Mouse (Mus musculus): Measurements from ENCODE around the gene Slc22a18. TPM values are rescaled to one million over a fixed set of nuclear protein-coding genes. Genes with fewer than 3 reads are reported as not detected.
A peak's percentile ranks its signal among the peaks of the same experiment; 100 is the strongest.

Slc22a18 gene
- polyA plus RNA-seq, 1 experiment from 2014 or later: 1.0 TPM

DNA sequence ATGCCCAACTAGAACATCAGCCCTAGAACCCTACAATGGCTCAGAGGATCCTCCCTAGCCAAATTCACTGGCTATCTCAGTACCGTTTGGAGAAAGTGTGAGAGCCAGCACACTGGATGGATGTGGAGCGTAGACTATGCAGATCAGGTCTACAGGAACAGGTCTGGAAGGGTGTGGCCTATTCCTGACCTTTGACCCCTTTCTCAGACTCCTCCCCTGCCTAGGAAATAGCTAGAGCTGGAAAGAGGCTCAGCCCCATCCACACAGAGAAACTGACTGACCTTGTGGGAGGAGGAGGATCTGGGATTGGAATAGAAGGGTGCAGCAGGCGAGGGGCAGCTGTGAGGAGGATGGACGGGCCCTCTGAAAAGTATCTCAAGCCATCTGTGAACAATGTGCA, 25.0 kb downstream of the Slc22a18 start:
- no peaks in the 10 kb centered on the region for H3K9me3 ChIP-seq (ENCODE audit: control insufficient read depth, low read length)
- H3K4me3 ChIP-seq (replicated peaks; ENCODE audit: low read length): no peak overlapping the region
- no peak overlapping the region for H3K27ac ChIP-seq
- H3K9ac ChIP-seq: no peak overlapping the region
- no peaks in the 10 kb centered on the region for H3K36me3 ChIP-seq (replicated peaks; ENCODE audit: control insufficient read depth, insufficient read depth)
- WGBS: 84% methylated on average over 4 of the region's 4 CpGs
- no peak for DNase-seq (ENCODE audit: low spot score)
- ATAC-seq (ENCODE audit: low FRiP score): no peak
- no peak overlapping the region for H3K4me2 ChIP-seq (replicated peaks)
- peaks cover 46% of the 10 kb centered on the region for H3K27me3 ChIP-seq (ENCODE audit: control insufficient read depth, insufficient read depth, low read length)
- H3K4me1 ChIP-seq (replicated peaks; ENCODE audit: control insufficient read depth, insufficient read depth, low read length): peaks cover 15% of the 10 kb centered on the region

- Histone ChIP-seq H3K27me3 (ENCODE audit: control insufficient read depth, insufficient read depth, low read length) (peaks cover 59% of the 10 kb centered on the region), H3K9ac (no peak overlapping the region), H3K4me1 (replicated peaks; ENCODE audit: control insufficient read depth, insufficient read depth, low read length) (peaks cover 15% of the 10 kb centered on the region), H3K9me3 (ENCODE audit: control insufficient read depth, low read length) (no peaks in the 10 kb centered on the region), H3K4me3 (replicated peaks; ENCODE audit: low read length) (no peak overlapping the region), H3K4me2 (replicated peaks) (no peak overlapping the region), H3K27ac (no peak overlapping the region), H3K36me3 (replicated peaks; ENCODE audit: control insufficient read depth, insufficient read depth) (no peaks in the 10 kb centered on the region)
- ATAC-seq (ENCODE audit: low FRiP score): no peak
- 47% methylated on average over 2 of the region's 2 CpGs for WGBS
- no peak for DNase-seq (ENCODE audit: low spot score)
Observed at GRCm38 (mm10) chr7:143500912-143501311, 27.4 kb downstream of the Slc22a18 start.

DNA sequence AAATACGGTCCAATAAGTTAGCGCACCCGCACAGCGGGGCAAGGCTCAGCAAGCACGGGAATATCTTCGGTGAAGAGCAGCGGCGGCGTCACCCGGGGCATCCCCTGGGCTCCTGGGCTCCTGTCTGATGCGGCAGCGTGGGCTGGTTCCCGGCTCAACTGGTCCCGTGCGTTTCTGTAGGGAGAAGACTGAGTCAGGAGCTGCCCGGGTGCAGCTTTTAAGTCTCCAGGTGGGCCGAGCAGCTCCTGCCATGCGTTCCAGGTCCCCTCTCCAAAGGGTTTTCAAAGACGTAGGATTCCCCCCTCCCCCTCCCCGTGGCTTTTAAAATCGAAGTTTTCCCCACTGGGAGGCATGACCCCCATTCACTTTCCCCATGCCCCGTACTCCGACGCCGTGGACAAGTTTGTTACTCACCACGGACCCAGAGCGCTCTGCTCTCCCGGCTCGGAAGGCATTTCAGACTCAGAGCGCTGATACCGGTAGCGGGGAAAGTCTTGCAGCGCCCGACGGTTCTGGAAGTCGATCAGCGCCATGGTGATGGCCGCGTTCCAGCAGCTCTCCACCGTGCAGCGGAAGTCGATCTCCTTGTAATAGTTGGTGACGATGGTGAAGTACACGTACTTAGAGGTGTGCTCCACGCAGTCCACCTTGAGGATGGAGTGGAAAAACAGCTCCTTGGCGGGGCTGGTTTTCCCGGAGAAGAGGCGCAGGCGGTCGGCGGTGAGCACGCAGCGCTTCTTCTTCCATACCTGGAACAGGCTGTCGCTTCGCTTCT, 28.3 kb downstream of the Slc22a18 start:
- H3K4me1 ChIP-seq (replicated peaks; ENCODE audit: control insufficient read depth, insufficient read depth, low read length): peaks cover 15% of the 10 kb centered on the region
- WGBS: 5% methylated on average over 54 of the region's 55 CpGs
- peak overlapping the region; percentile 68 for H3K4me2 ChIP-seq (replicated peaks)
- H3K36me3 ChIP-seq (replicated peaks; ENCODE audit: control insufficient read depth, insufficient read depth): no peaks in the 10 kb centered on the region
- ATAC-seq (ENCODE audit: low FRiP score) (no peak), DNase-seq (ENCODE audit: low spot score) (peak; percentile 46)
- H3K27me3 ChIP-seq (ENCODE audit: control insufficient read depth, insufficient read depth, low read length): peaks cover 64% of the 10 kb centered on the region
- H3K27ac ChIP-seq: no peak overlapping the region
- H3K9me3 ChIP-seq (ENCODE audit: control insufficient read depth, low read length): no peaks in the 10 kb centered on the region
- peak overlapping the region; percentile 39 for H3K9ac ChIP-seq
- peak overlapping the region; percentile 33 for H3K4me3 ChIP-seq (replicated peaks; ENCODE audit: low read length)

DNA sequence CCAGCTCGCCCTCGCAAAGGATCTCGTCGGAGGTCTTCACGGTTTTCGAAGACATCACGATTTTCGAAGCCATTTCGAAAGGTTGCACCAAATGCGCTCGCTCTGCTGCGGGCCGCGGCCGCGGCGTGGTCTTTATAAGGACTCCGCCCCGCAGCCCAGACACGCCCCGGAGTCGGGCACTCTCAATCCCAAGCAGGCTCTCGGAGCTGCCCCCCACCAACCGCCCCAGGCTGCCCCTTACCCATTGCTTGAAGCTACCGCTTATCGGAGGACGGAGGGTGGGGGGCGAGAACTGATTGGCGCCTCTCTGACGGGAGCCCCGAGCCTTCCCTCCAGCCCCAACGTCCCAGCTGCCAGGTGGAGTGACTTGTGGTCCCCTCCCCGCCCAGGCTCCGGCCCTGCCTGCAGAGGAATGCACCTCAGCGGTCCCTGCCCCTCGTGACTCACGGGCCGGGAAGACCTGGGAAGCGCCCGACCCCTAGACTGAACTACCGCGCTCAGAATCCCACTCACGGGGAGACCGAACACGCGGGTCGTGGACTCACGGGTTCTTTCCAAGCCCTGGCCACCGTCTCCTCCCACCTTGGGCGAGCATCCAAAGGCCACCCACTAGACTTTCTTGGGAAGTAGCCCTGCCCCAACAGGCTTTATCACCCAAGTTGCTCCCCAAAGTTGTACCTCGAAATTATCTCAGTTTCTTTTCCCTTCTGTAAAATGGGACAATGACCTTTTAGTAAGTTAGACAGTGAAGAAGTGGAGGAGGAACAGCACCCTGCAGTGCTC, 29.1 kb downstream of the Slc22a18 start, which contains the start of gene Phlda2:
Gene Phlda2, minus strand, starts transcription at position 733 of the 783 bp plus-strand sequence.
- Histone ChIP-seq H3K27me3 (ENCODE audit: control insufficient read depth, insufficient read depth, low read length) (peaks cover 64% of the 10 kb centered on the region), H3K4me3 (replicated peaks; ENCODE audit: low read length) (peak within 1 kb of the TSS; percentile 33), H3K9me3 (ENCODE audit: control insufficient read depth, low read length) (no peaks in the 10 kb centered on the region), H3K4me2 (replicated peaks) (peak within 1 kb of the TSS; percentile 68), H3K4me1 (replicated peaks; ENCODE audit: control insufficient read depth, insufficient read depth, low read length) (peaks cover 15% of the 10 kb centered on the region), H3K9ac (peak within 1 kb of the TSS; percentile 39), H3K36me3 (replicated peaks; ENCODE audit: control insufficient read depth, insufficient read depth) (no peaks in the 10 kb centered on the region), H3K27ac (no peak within 1 kb of the TSS)
- DNase-seq (ENCODE audit: low spot score): no peak
- no peak for ATAC-seq (ENCODE audit: low FRiP score)
- 3% methylated on average over 51 of the region's 51 CpGs for WGBS

GRCm38 (mm10) chr7:143503926-143504325, 30.4 kb downstream of the Slc22a18 start:
- Histone ChIP-seq H3K4me3 (replicated peaks; ENCODE audit: low read length) (no peak overlapping the region), H3K4me1 (replicated peaks; ENCODE audit: control insufficient read depth, insufficient read depth, low read length) (peaks cover 15% of the 10 kb centered on the region), H3K27ac (no peak overlapping the region), H3K27me3 (ENCODE audit: control insufficient read depth, insufficient read depth, low read length) (peaks cover 63% of the 10 kb centered on the region), H3K9me3 (ENCODE audit: control insufficient read depth, low read length) (no peaks in the 10 kb centered on the region), H3K9ac (no peak overlapping the region), H3K36me3 (replicated peaks; ENCODE audit: control insufficient read depth, insufficient read depth) (no peaks in the 10 kb centered on the region), H3K4me2 (replicated peaks) (no peak overlapping the region)
- 84% methylated on average over 6 of the region's 6 CpGs for WGBS
- ATAC-seq (ENCODE audit: low FRiP score) (no peak), DNase-seq (ENCODE audit: low spot score) (no peak)

- ATAC-seq (ENCODE audit: low FRiP score): no peak
- 91% methylated on average over 2 of the region's 2 CpGs for WGBS
- Histone ChIP-seq H3K9ac (no peak overlapping the region), H3K4me1 (replicated peaks; ENCODE audit: control insufficient read depth, insufficient read depth, low read length) (peaks cover 15% of the 10 kb centered on the region), H3K4me2 (replicated peaks) (no peak overlapping the region), H3K27me3 (ENCODE audit: control insufficient read depth, insufficient read depth, low read length) (peaks cover 50% of the 10 kb centered on the region), H3K27ac (no peak overlapping the region), H3K4me3 (replicated peaks; ENCODE audit: low read length) (no peak overlapping the region), H3K9me3 (ENCODE audit: control insufficient read depth, low read length) (no peaks in the 10 kb centered on the region), H3K36me3 (replicated peaks; ENCODE audit: control insufficient read depth, insufficient read depth) (no peaks in the 10 kb centered on the region)
- no peak for DNase-seq (ENCODE audit: low spot score)
Observed at GRCm38 (mm10) chr7:143505411-143505810, 31.9 kb downstream of the Slc22a18 start.

DNA sequence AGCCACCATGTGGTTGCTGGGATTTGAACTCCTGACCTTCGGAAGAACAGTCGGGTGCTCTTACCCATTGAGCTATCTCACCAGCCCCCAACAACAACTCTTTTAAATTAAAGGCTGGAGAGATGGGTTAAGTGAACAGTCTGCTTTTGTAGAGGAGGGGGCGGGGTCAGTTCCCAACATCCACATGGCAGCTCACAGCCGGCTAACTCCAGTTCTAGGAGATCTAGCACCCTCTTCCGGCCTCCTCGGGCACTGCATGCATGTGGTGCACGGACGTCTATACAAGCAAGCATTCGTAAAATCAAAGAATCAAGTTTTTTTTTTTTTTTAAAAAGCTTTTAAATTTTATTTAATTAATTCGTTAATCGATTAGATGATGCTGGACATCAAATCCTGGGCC, 32.3 kb downstream of the Slc22a18 start:
- H3K36me3 ChIP-seq (replicated peaks; ENCODE audit: control insufficient read depth, insufficient read depth): no peaks in the 10 kb centered on the region
- no peak overlapping the region for H3K4me3 ChIP-seq (replicated peaks; ENCODE audit: low read length)
- H3K27ac ChIP-seq: no peak overlapping the region
- DNase-seq (ENCODE audit: low spot score) (peak; percentile 67), ATAC-seq (ENCODE audit: low FRiP score) (no peak)
- H3K4me2 ChIP-seq (replicated peaks): no peak overlapping the region
- H3K4me1 ChIP-seq (replicated peaks; ENCODE audit: control insufficient read depth, insufficient read depth, low read length): peaks cover 15% of the 10 kb centered on the region
- H3K27me3 ChIP-seq (ENCODE audit: control insufficient read depth, insufficient read depth, low read length): peaks cover 45% of the 10 kb centered on the region
- WGBS: 28% methylated on average over 11 of the region's 11 CpGs
- H3K9ac ChIP-seq: no peak overlapping the region
- H3K9me3 ChIP-seq (ENCODE audit: control insufficient read depth, low read length): no peaks in the 10 kb centered on the region

DNA sequence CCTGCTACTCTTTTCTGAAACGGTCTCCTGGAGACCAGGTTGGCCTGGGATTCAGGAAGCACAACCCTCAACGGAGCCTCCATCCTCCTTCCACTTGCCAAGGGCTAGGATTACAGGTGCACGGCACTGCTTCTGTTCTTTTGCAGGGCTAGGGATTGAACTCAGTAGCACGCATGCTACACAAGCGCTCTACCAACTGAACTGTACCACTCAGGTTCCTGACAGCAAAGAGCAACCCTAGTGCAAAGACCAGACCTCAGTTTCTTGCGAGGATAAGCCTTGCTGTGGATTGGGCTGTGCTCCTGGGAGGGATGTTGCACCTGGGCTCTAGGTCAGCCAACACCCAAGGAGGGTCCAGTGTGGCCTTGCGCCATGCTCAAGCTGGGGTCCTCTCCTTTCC, 32.7 kb downstream of the Slc22a18 start:
- no peaks in the 10 kb centered on the region for H3K36me3 ChIP-seq (replicated peaks; ENCODE audit: control insufficient read depth, insufficient read depth)
- H3K4me3 ChIP-seq (replicated peaks; ENCODE audit: low read length): no peak overlapping the region
- ATAC-seq (ENCODE audit: low FRiP score): no peak
- 71% methylated on average over 7 of the region's 7 CpGs for WGBS
- no peak for DNase-seq (ENCODE audit: low spot score)
- peaks cover 15% of the 10 kb centered on the region for H3K4me1 ChIP-seq (replicated peaks; ENCODE audit: control insufficient read depth, insufficient read depth, low read length)
- H3K27me3 ChIP-seq (ENCODE audit: control insufficient read depth, insufficient read depth, low read length): peaks cover 41% of the 10 kb centered on the region
- H3K9ac ChIP-seq: no peak overlapping the region
- H3K27ac ChIP-seq: no peak overlapping the region
- no peaks in the 10 kb centered on the region for H3K9me3 ChIP-seq (ENCODE audit: control insufficient read depth, low read length)
- no peak overlapping the region for H3K4me2 ChIP-seq (replicated peaks)

- Histone ChIP-seq H3K36me3 (replicated peaks; ENCODE audit: control insufficient read depth, insufficient read depth) (no peaks in the 10 kb centered on the region), H3K9me3 (ENCODE audit: control insufficient read depth, low read length) (no peaks in the 10 kb centered on the region), H3K4me3 (replicated peaks; ENCODE audit: low read length) (no peak overlapping the region), H3K4me1 (replicated peaks; ENCODE audit: control insufficient read depth, insufficient read depth, low read length) (peaks cover 10% of the 10 kb centered on the region), H3K4me2 (replicated peaks) (no peak overlapping the region), H3K27ac (no peak overlapping the region), H3K9ac (no peak overlapping the region), H3K27me3 (ENCODE audit: control insufficient read depth, insufficient read depth, low read length) (peaks cover 37% of the 10 kb centered on the region)
- ATAC-seq (ENCODE audit: low FRiP score) (no peak), DNase-seq (ENCODE audit: low spot score) (peak; percentile 49)
- WGBS: 27% methylated on average over 7 of the region's 7 CpGs
Observed at GRCm38 (mm10) chr7:143506675-143507074, 33.1 kb downstream of the Slc22a18 start.

Measured in hindbrain, embryonic 14.5 days (tissue).